Mouse (Mus musculus): ENCODE results near the gene Zdhhc18. TPM values are rescaled to one million over a fixed set of nuclear protein-coding genes. Genes with fewer than 3 reads are reported as not detected.

The Zdhhc18 gene
- polyA plus RNA-seq, 1 experiment from 2014 or later, result 3.8 TPM

GRCm38 (mm10) chr4:133598616-133599015, 51.3 kb downstream of the Zdhhc18 start:
- H3K27ac ChIP-seq, result peak overlapping the region; percentile 75
- 0 out of 2 replicates have a peak overlapping the region, but pooled peaks have one; percentile 51 for H3K9ac ChIP-seq
- ATAC-seq (replicated peaks; ENCODE audit: low FRiP score), result no peak
- peaks cover 33% of the 10 kb centered on the region for H3K4me1 ChIP-seq
- 23% methylated on average over 4 of the region's 4 CpGs for WGBS
- H3K27me3 ChIP-seq, result peaks cover 41% of the 10 kb centered on the region
- H3K4me2 ChIP-seq, result peak overlapping the region; percentile 94
- no peaks in the 10 kb centered on the region for H3K9me3 ChIP-seq (replicated peaks)
- peaks cover 8% of the 10 kb centered on the region for H3K36me3 ChIP-seq
- peak overlapping the region; percentile 59; the same call in 1 of the 2 replicates for H3K4me3 ChIP-seq (replicated peaks)

- Histone ChIP-seq H3K9ac (no peak overlapping the region), H3K4me1 (peaks cover 26% of the 10 kb centered on the region), H3K27ac (no peak overlapping the region), H3K36me3 (peaks cover 20% of the 10 kb centered on the region), H3K27me3 (peaks cover 16% of the 10 kb centered on the region), H3K9me3 (replicated peaks) (no peaks in the 10 kb centered on the region), H3K4me3 (replicated peaks) (no peak overlapping the region), H3K4me2 (no peak overlapping the region)
- ATAC-seq (replicated peaks; ENCODE audit: low FRiP score), result no peak
- 78% methylated on average over 6 of the region's 6 CpGs for WGBS
Observed at GRCm38 (mm10) chr4:133596084-133596483, 53.9 kb downstream of the Zdhhc18 start.

GRCm38 (mm10) chr4:133595538-133595937, 54.4 kb downstream of the Zdhhc18 start:
- Histone ChIP-seq H3K4me1 (peaks cover 26% of the 10 kb centered on the region), H3K9ac (no peak overlapping the region), H3K4me2 (no peak overlapping the region), H3K9me3 (replicated peaks) (no peaks in the 10 kb centered on the region), H3K27ac (no peak overlapping the region), H3K4me3 (replicated peaks) (no peak overlapping the region), H3K36me3 (peaks cover 26% of the 10 kb centered on the region), H3K27me3 (peaks cover 15% of the 10 kb centered on the region)
- no peak for ATAC-seq (replicated peaks; ENCODE audit: low FRiP score)
- 76% methylated on average over 7 of the region's 7 CpGs for WGBS

- H3K4me3 ChIP-seq (replicated peaks), result no peak overlapping the region
- H3K27ac ChIP-seq, result 0 out of 2 replicates have a peak overlapping the region, but pooled peaks have one; percentile 15
- no peaks in the 10 kb centered on the region for H3K27me3 ChIP-seq
- H3K4me1 ChIP-seq, result 0 out of 2 replicates have a peak, but pooled peaks cover 3% of the 10 kb centered on the region
- 29% methylated on average over 7 of the region's 7 CpGs for WGBS
- no peaks in the 10 kb centered on the region for H3K9me3 ChIP-seq (replicated peaks)
- ATAC-seq (replicated peaks; ENCODE audit: low FRiP score), result peak; percentile 43; the same call in 1 of the 2 replicates
- peaks cover 56% of the 10 kb centered on the region for H3K36me3 ChIP-seq
- no peak overlapping the region for H3K4me2 ChIP-seq
- H3K9ac ChIP-seq, result no peak overlapping the region
Observed at GRCm38 (mm10) chr4:133592570-133592969, 57.4 kb downstream of the Zdhhc18 start.

GRCm38 (mm10) chr4:133584059-133584951, 65.6 kb downstream of the Zdhhc18 start, which contains the start of gene Gpn2:
Gene Gpn2, plus strand, starts transcription at chr4:133584362.
- Histone ChIP-seq H3K27me3 (no peaks in the 10 kb centered on the region), H3K4me2 (peak within 1 kb of the TSS; percentile 100), H3K4me3 (replicated peaks) (peak within 1 kb of the TSS; percentile 92), H3K9ac (peak within 1 kb of the TSS; percentile 83), H3K9me3 (replicated peaks) (no peaks in the 10 kb centered on the region), H3K36me3 (peaks cover 68% of the 10 kb centered on the region), H3K4me1 (peaks cover 20% of the 10 kb centered on the region), H3K27ac (peak within 1 kb of the TSS; percentile 85)
- 2% methylated on average over 65 of the region's 65 CpGs for WGBS
- ATAC-seq (replicated peaks; ENCODE audit: low FRiP score), result peak; percentile 90

GRCm38 (mm10) chr4:133583690-133584058, 66.3 kb downstream of the Zdhhc18 start:
- H3K27me3 ChIP-seq, result no peaks in the 10 kb centered on the region
- peak overlapping the region; percentile 85 for H3K27ac ChIP-seq
- H3K4me3 ChIP-seq (replicated peaks), result peak overlapping the region; percentile 92
- H3K4me1 ChIP-seq, result peaks cover 20% of the 10 kb centered on the region
- no peaks in the 10 kb centered on the region for H3K9me3 ChIP-seq (replicated peaks)
- peaks cover 68% of the 10 kb centered on the region for H3K36me3 ChIP-seq
- 53% methylated on average over 6 of the region's 6 CpGs for WGBS
- peak overlapping the region; percentile 83 for H3K9ac ChIP-seq
- ATAC-seq (replicated peaks; ENCODE audit: low FRiP score), result peak; percentile 64
- H3K4me2 ChIP-seq, result peak overlapping the region; percentile 100

- peaks cover 55% of the 10 kb centered on the region for H3K36me3 ChIP-seq
- H3K27me3 ChIP-seq, result no peaks in the 10 kb centered on the region
- no peak overlapping the region for H3K4me3 ChIP-seq (replicated peaks)
- H3K9me3 ChIP-seq (replicated peaks), result no peaks in the 10 kb centered on the region
- WGBS, result 75% methylated on average over 12 of the region's 12 CpGs
- no peak overlapping the region for H3K27ac ChIP-seq
- ATAC-seq (replicated peaks; ENCODE audit: low FRiP score), result no peak
- no peak overlapping the region for H3K9ac ChIP-seq
- H3K4me1 ChIP-seq, result peaks cover 15% of the 10 kb centered on the region
- no peak overlapping the region for H3K4me2 ChIP-seq
Observed at GRCm38 (mm10) chr4:133577983-133578382, 72.0 kb downstream of the Zdhhc18 start.

- peak overlapping the region; percentile 94 for H3K27ac ChIP-seq
Observed at GRCm38 (mm10) chr4:133574843-133575202, 75.1 kb downstream of the Zdhhc18 start.

GRCm38 (mm10) chr4:133574070-133574842, 75.7 kb downstream of the Zdhhc18 start, which contains the start of gene Gpatch3:
Gene Gpatch3, plus strand, starts transcription at chr4:133574745.
- Histone ChIP-seq H3K4me2 (peak within 1 kb of the TSS; percentile 94), H3K36me3 (peaks cover 20% of the 10 kb centered on the region), H3K9me3 (replicated peaks) (no peaks in the 10 kb centered on the region), H3K27ac (peak within 1 kb of the TSS; percentile 94), H3K9ac (peak within 1 kb of the TSS; percentile 90), H3K4me3 (replicated peaks) (peak within 1 kb of the TSS; percentile 99), H3K27me3 (no peaks in the 10 kb centered on the region), H3K4me1 (peaks cover 21% of the 10 kb centered on the region)
- 7% methylated on average over 44 of the region's 44 CpGs for whole genome bisulfite sequencing
- peak; percentile 89 for ATAC-seq (replicated peaks; ENCODE audit: low FRiP score)

More at GRCm38 (mm10) chr4:133574843-133575202, 75.1 kb downstream of the Zdhhc18 start:
- peaks cover 26% of the 10 kb centered on the region for H3K36me3 ChIP-seq
- H3K4me3 ChIP-seq (replicated peaks), result peak overlapping the region; percentile 99
- H3K4me1 ChIP-seq, result peaks cover 19% of the 10 kb centered on the region
- H3K9me3 ChIP-seq (replicated peaks), result no peaks in the 10 kb centered on the region
- 1% methylated on average over 41 of the region's 41 CpGs for WGBS
- peak overlapping the region; percentile 90 for H3K9ac ChIP-seq
- no peaks in the 10 kb centered on the region for H3K27me3 ChIP-seq
- peak overlapping the region; percentile 94 for H3K4me2 ChIP-seq
- peak; percentile 63; the same call in 1 of the 2 replicates for ATAC-seq (replicated peaks; ENCODE audit: low FRiP score)

GRCm38 (mm10) chr4:133570066-133570466, 79.9 kb downstream of the Zdhhc18 start:
- 43% methylated on average over 10 of the region's 10 CpGs for WGBS
- no peak for ATAC-seq (replicated peaks; ENCODE audit: low FRiP score)
- Histone ChIP-seq H3K9me3 (replicated peaks) (no peaks in the 10 kb centered on the region), H3K36me3 (no peaks in the 10 kb centered on the region), H3K4me2 (peak overlapping the region; percentile 46), H3K27me3 (no peaks in the 10 kb centered on the region), H3K4me3 (replicated peaks) (peak overlapping the region; percentile 6; the same call in 1 of the 2 replicates), H3K9ac (0 out of 2 replicates have a peak overlapping the region, but pooled peaks have one; percentile 31), H3K27ac (peak overlapping the region; percentile 37; the same call in 1 of the 2 replicates), H3K4me1 (peaks cover 12% of the 10 kb centered on the region)

- no peaks in the 10 kb centered on the region for H3K36me3 ChIP-seq
- H3K4me2 ChIP-seq, result peak overlapping the region; percentile 46
- 55% methylated on average over 10 of the region's 10 CpGs for WGBS
- peak overlapping the region; percentile 37; the same call in 1 of the 2 replicates for H3K27ac ChIP-seq
- 0 out of 2 replicates have a peak overlapping the region, but pooled peaks have one; percentile 31 for H3K9ac ChIP-seq
- no peaks in the 10 kb centered on the region for H3K27me3 ChIP-seq
- H3K4me1 ChIP-seq, result peaks cover 11% of the 10 kb centered on the region
- H3K9me3 ChIP-seq (replicated peaks), result no peaks in the 10 kb centered on the region
- ATAC-seq (replicated peaks; ENCODE audit: low FRiP score), result no peak
- peak overlapping the region; percentile 6; the same call in 1 of the 2 replicates for H3K4me3 ChIP-seq (replicated peaks)
Observed at GRCm38 (mm10) chr4:133569291-133570065, 80.5 kb downstream of the Zdhhc18 start.
